Mouse (Mus musculus): ENCODE results near the gene Otop2. TPM values are rescaled to one million over a fixed set of nuclear protein-coding genes. Genes with fewer than 3 reads are reported as not detected.

Otop2 gene
- polyA plus RNA-seq, 1 experiment from 2014 or later: not detected

DNA sequence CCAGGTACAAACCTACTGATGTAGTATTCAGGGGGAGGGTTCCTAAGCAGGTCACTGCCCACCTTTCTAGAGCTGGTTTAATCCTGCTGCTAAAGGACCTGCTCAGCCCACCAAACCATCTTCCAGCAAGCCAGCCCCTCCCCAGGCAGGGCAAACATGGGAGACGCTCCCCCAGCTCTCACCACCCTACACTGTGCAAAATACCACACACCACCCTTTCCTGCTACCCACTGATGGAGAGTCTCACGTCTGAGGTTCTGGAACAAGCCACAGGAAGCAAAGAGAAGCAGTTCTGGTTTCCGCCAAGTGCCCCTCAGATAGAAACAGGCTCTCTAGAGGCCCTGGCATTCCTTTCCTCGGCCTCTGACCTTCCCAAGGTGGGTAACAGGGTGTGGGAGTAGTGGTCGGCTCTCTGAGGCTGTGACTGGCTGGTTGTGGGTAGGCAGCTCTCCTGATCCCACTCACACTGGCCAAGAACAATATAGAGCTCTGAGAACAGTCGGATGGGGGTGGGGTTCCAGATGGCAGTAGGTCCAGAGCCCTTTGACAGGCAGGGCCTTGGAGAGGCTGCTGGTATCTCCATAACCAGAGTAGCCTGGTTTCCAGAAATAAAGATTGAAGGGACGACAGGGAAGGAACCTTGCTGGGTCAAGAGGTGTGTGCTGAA, 59.2 kb downstream of the Otop2 start:
- Histone ChIP-seq H3K4me1 (ENCODE audit: control insufficient read depth in 2 of 2, insufficient read depth in 2 of 2, low read length in 2 of 2) (peaks cover 8 to 21% of the 10 kb centered on the region in 2 experiments), H3K9me3 (ENCODE audit: control insufficient read depth, low read length) (no peaks in the 10 kb centered on the region), H3K4me2 (ENCODE audit: low read length) (peak overlapping the region; percentile 95), H3K36me3 (ENCODE audit: control insufficient read depth, insufficient read depth, low read length) (no peaks in the 10 kb centered on the region), H3K9ac (ENCODE audit: low read length) (no peak overlapping the region), H3K27ac (replicated peaks in 1 of 2; ENCODE audit: control insufficient read depth in 1 of 2, insufficient read depth in 1 of 2, low read depth in 2 of 2, low read length in 2 of 2) (peak overlapping the region in 1 of 2 experiments; percentile 24; a peak in 1 of 4 replicates), H3K4me3 (ENCODE audit: control insufficient read depth in 1 of 2, insufficient read depth in 1 of 2, low read depth in 1 of 2, low read length in 2 of 2) (peak overlapping the region in 1 of 2 experiments; percentile 58; a peak in 2 of 4 replicates), H3K27me3 (ENCODE audit: control insufficient read depth, insufficient read depth, low read length) (peaks cover 34% of the 10 kb centered on the region)
- 27% methylated on average over 7 of the region's 7 CpGs for WGBS
- no peak for ATAC-seq (ENCODE audit: insufficient number of reproducible peaks, insufficient read depth, low FRiP score, low read depth)

DNA sequence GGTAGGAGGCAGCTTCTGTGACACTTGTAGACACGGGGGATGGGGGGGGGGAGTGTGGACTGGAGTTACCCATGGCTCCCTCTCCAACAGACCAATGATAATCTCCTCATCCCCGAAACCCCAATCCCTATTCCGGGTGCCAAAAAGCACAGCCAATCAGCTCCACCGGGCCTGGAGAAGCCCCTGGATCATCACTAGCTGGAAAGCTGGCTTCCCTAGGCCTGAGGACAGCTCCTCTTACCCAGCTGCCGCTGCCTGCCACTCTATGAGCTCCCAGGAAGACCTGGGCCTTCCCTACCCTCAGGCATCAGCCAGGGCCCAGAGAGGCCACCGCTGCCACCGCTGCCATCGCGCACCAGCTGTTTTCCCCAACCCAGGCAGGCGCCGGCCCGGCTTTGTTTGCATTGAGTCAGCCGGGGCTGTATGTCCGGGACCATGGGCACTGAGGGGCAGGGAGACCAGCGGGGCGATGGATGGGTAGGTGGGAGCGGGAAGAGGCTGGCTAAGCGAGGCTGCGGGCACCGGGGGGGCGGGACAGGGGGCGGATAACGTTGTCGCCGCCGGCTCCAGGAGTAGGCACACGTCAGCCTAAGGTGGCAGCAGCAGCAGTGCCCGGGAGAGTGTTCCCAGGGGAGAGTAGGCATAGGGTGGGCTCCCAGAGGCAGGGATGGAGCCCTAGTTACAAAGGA, 59.9 kb downstream of the Otop2 start:
- peak overlapping the region; percentile 58 to 61 for H3K4me3 ChIP-seq (ENCODE audit: control insufficient read depth in 1 of 2, insufficient read depth in 1 of 2, low read depth in 1 of 2, low read length in 2 of 2)
- H3K9me3 ChIP-seq (ENCODE audit: control insufficient read depth, low read length): no peaks in the 10 kb centered on the region
- peak overlapping the region; percentile 75 for H3K9ac ChIP-seq (ENCODE audit: low read length)
- peaks cover 34% of the 10 kb centered on the region for H3K27me3 ChIP-seq (ENCODE audit: control insufficient read depth, insufficient read depth, low read length)
- no peak for ATAC-seq (ENCODE audit: insufficient number of reproducible peaks, insufficient read depth, low FRiP score, low read depth)
- WGBS: 3% methylated on average over 26 of the region's 28 CpGs
- H3K36me3 ChIP-seq (ENCODE audit: control insufficient read depth, insufficient read depth, low read length): no peaks in the 10 kb centered on the region
- H3K27ac ChIP-seq (replicated peaks in 1 of 2; ENCODE audit: control insufficient read depth in 1 of 2, insufficient read depth in 1 of 2, low read depth in 2 of 2, low read length in 2 of 2): peak overlapping the region in 1 of 2 experiments; percentile 11; a peak in 1 of 4 replicates
- peak overlapping the region; percentile 95 for H3K4me2 ChIP-seq (ENCODE audit: low read length)
- peaks cover 8 to 21% of the 10 kb centered on the region in 2 experiments for H3K4me1 ChIP-seq (ENCODE audit: control insufficient read depth in 2 of 2, insufficient read depth in 2 of 2, low read length in 2 of 2)

DNA sequence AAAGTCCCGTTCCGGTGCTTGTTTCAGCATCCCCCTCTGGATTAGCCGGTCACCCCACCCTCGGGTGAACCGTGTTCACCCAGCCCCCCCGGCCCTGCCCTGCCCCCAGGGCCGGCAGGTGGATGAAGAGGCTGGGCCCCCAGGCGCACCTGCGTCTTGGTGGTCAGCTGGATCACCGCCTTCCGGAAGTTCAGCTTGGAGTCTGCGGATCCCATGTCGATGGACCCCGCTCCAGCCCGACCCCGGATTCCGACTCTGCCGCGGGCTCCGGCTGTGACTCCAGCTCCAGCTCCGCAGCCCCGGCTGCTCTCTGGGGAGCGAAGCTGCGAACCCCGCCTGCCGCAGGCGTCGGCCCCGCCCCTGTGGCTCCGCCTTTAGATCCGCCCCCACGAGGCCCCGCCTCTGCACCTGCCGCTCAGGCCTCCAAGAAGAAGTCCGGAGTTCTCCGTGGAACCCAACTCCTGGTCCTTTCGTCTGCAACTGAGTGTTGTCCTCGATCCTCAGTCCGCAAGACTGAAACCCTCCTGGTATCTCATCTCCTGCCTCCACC, 60.5 kb downstream of the Otop2 start, which contains the start of gene Hid1:
Hid1 (minus strand) TSS at position 362 of the 550 bp plus-strand sequence.
- peak within 1 kb of the TSS; percentile 75 for H3K9ac ChIP-seq (ENCODE audit: low read length)
- H3K4me3 ChIP-seq (ENCODE audit: control insufficient read depth in 1 of 2, insufficient read depth in 1 of 2, low read depth in 1 of 2, low read length in 2 of 2): peak within 1 kb of the TSS; percentile 58 to 61
- H3K27me3 ChIP-seq (ENCODE audit: control insufficient read depth, insufficient read depth, low read length): peaks cover 34% of the 10 kb centered on the region
- H3K9me3 ChIP-seq (ENCODE audit: control insufficient read depth, low read length): no peaks in the 10 kb centered on the region
- no peaks in the 10 kb centered on the region for H3K36me3 ChIP-seq (ENCODE audit: control insufficient read depth, insufficient read depth, low read length)
- H3K27ac ChIP-seq (replicated peaks in 1 of 2; ENCODE audit: control insufficient read depth in 1 of 2, insufficient read depth in 1 of 2, low read depth in 2 of 2, low read length in 2 of 2): peak within 1 kb of the TSS in 1 of 2 experiments; percentile 11; a peak in 1 of 4 replicates
- under 1% methylated on average over 38 of the region's 39 CpGs for WGBS
- H3K4me2 ChIP-seq (ENCODE audit: low read length): peak within 1 kb of the TSS; percentile 95
- H3K4me1 ChIP-seq (ENCODE audit: control insufficient read depth in 2 of 2, insufficient read depth in 2 of 2, low read length in 2 of 2): peaks cover 8 to 21% of the 10 kb centered on the region in 2 experiments
- peak; percentile 49; the same call in 1 of the 2 replicates for ATAC-seq (ENCODE audit: insufficient number of reproducible peaks, insufficient read depth, low FRiP score, low read depth)

DNA sequence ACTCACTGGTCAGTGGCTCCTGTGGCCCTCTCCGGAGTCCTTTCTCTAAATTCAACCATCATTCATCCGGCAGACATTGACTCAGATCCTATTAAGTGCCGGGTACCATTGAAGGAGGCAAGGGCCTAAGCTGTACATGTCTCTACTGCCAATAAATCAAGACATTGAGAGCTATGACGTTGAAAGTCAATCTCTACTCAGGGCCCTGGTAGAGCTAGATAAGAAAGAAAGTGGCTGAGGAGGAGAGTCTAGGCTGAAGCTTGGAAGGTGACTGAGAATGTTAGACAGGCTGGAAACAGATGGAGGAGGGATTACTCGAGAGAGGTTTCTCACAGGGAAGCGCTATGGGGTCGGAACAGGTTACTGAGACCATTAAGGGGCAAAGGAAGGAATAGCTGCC, 63.4 kb downstream of the Otop2 start:
- Histone ChIP-seq H3K27me3 (ENCODE audit: control insufficient read depth, insufficient read depth, low read length) (peaks cover 37% of the 10 kb centered on the region), H3K9ac (ENCODE audit: low read length) (no peak overlapping the region), H3K9me3 (ENCODE audit: control insufficient read depth, low read length) (no peaks in the 10 kb centered on the region), H3K27ac (replicated peaks in 1 of 2; ENCODE audit: control insufficient read depth in 1 of 2, insufficient read depth in 1 of 2, low read depth in 2 of 2, low read length in 2 of 2) (no peak overlapping the region), H3K4me1 (ENCODE audit: control insufficient read depth in 2 of 2, insufficient read depth in 2 of 2, low read length in 2 of 2) (peaks cover 17 to 29% of the 10 kb centered on the region in 2 experiments), H3K4me3 (ENCODE audit: control insufficient read depth in 1 of 2, insufficient read depth in 1 of 2, low read depth in 1 of 2, low read length in 2 of 2) (no peak overlapping the region), H3K4me2 (ENCODE audit: low read length) (no peak overlapping the region), H3K36me3 (ENCODE audit: control insufficient read depth, insufficient read depth, low read length) (no peaks in the 10 kb centered on the region)
- no peak for ATAC-seq (ENCODE audit: insufficient number of reproducible peaks, insufficient read depth, low FRiP score, low read depth)
- 49% methylated on average over 7 of the region's 7 CpGs for WGBS

DNA sequence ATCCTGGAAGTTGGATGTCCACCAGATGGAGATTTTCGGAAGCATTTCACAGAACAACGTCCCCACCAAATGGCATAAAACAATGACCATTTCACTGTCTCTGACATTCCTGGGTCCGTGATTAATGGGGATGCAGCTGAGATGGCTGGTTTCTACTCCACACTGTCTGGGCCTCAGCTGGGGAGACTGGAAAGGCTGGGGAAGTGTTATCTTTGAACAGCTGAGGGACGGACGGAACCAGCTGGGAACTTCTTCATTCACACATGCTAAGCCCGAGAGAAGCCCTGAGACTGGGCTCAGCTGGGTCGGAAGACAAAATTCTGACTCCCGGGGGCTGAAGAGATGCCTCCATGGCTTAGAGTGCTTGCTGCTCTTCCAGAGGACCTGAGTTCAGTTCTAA, 64.4 kb downstream of the Otop2 start:
- Histone ChIP-seq H3K36me3 (ENCODE audit: control insufficient read depth, insufficient read depth, low read length) (no peaks in the 10 kb centered on the region), H3K27ac (replicated peaks in 1 of 2; ENCODE audit: control insufficient read depth in 1 of 2, insufficient read depth in 1 of 2, low read depth in 2 of 2, low read length in 2 of 2) (no peak overlapping the region), H3K9me3 (ENCODE audit: control insufficient read depth, low read length) (no peaks in the 10 kb centered on the region), H3K4me1 (ENCODE audit: control insufficient read depth in 2 of 2, insufficient read depth in 2 of 2, low read length in 2 of 2) (peaks cover 14 to 20% of the 10 kb centered on the region in 2 experiments), H3K27me3 (ENCODE audit: control insufficient read depth, insufficient read depth, low read length) (peaks cover 35% of the 10 kb centered on the region), H3K4me2 (ENCODE audit: low read length) (no peak overlapping the region), H3K4me3 (ENCODE audit: control insufficient read depth in 1 of 2, insufficient read depth in 1 of 2, low read depth in 1 of 2, low read length in 2 of 2) (no peak overlapping the region), H3K9ac (ENCODE audit: low read length) (no peak overlapping the region)
- WGBS: 62% methylated on average over 8 of the region's 8 CpGs
- no peak for ATAC-seq (ENCODE audit: insufficient number of reproducible peaks, insufficient read depth, low FRiP score, low read depth)

DNA sequence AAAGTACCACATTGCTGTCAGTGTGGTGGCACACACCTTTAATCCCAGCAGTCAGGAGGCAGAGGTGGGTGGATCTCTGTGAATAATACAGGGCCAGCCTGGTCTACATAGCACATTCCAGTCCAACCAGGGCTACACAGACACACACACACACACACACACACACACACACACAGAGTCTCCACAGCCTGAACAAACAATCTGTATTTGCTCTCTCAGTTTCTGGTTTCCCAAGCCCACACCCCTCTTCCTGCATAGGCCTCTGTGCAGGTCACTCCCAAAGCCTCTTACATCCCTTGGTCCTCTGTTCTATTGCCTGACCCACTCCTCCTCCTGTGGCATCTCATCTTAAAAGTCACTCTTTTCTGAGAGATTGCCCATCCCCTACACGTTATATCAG, 65.1 kb downstream of the Otop2 start:
- no peak for ATAC-seq (ENCODE audit: insufficient number of reproducible peaks, insufficient read depth, low FRiP score, low read depth)
- no peaks in the 10 kb centered on the region for H3K9me3 ChIP-seq (ENCODE audit: control insufficient read depth, low read length)
- no peak overlapping the region for H3K9ac ChIP-seq (ENCODE audit: low read length)
- no peak overlapping the region for H3K4me2 ChIP-seq (ENCODE audit: low read length)
- peaks cover 29% of the 10 kb centered on the region for H3K27me3 ChIP-seq (ENCODE audit: control insufficient read depth, insufficient read depth, low read length)
- no peaks in the 10 kb centered on the region for H3K36me3 ChIP-seq (ENCODE audit: control insufficient read depth, insufficient read depth, low read length)
- H3K27ac ChIP-seq (replicated peaks in 1 of 2; ENCODE audit: control insufficient read depth in 1 of 2, insufficient read depth in 1 of 2, low read depth in 2 of 2, low read length in 2 of 2): no peak overlapping the region
- peaks cover 11 to 13% of the 10 kb centered on the region in 2 experiments for H3K4me1 ChIP-seq (ENCODE audit: control insufficient read depth in 2 of 2, insufficient read depth in 2 of 2, low read length in 2 of 2)
- H3K4me3 ChIP-seq (ENCODE audit: control insufficient read depth in 1 of 2, insufficient read depth in 1 of 2, low read depth in 1 of 2, low read length in 2 of 2): no peak overlapping the region
- 43% methylated on average over 1 of the region's 1 CpGs for WGBS

DNA sequence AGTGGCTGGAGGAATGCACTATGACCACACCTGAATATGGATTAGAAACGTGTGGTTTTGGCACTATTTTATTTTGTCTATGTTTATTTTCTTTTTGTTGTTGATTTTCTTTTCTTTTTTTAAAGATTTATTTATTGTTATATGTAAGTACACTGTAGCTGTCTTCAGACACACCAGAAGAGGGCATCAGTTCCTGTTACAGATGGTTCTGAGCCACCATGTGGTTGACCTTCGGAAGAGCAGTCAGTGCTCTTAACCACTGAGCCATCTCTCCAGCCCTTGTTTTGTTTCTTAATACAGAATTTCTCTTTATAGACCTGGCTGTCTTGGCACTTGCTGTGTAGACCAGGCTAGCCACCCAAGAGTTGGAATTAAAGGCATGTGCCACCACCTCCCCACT, 65.8 kb downstream of the Otop2 start:
- Histone ChIP-seq H3K27me3 (ENCODE audit: control insufficient read depth, insufficient read depth, low read length) (peaks cover 24% of the 10 kb centered on the region), H3K9me3 (ENCODE audit: control insufficient read depth, low read length) (no peaks in the 10 kb centered on the region), H3K4me1 (ENCODE audit: control insufficient read depth in 2 of 2, insufficient read depth in 2 of 2, low read length in 2 of 2) (peaks cover 9% of the 10 kb centered on the region in 2 experiments), H3K27ac (replicated peaks in 1 of 2; ENCODE audit: control insufficient read depth in 1 of 2, insufficient read depth in 1 of 2, low read depth in 2 of 2, low read length in 2 of 2) (no peak overlapping the region), H3K36me3 (ENCODE audit: control insufficient read depth, insufficient read depth, low read length) (no peaks in the 10 kb centered on the region), H3K9ac (ENCODE audit: low read length) (no peak overlapping the region), H3K4me3 (ENCODE audit: control insufficient read depth in 1 of 2, insufficient read depth in 1 of 2, low read depth in 1 of 2, low read length in 2 of 2) (no peak overlapping the region), H3K4me2 (ENCODE audit: low read length) (no peak overlapping the region)
- ATAC-seq (ENCODE audit: insufficient number of reproducible peaks, insufficient read depth, low FRiP score, low read depth): no peak
- WGBS: 48% methylated on average over 2 of the region's 2 CpGs
